Mouse (Mus musculus) heart, embryonic 14.5 days (tissue): ENCODE data around the gene Padi2. TPM values are rescaled to one million over a fixed set of nuclear protein-coding genes. Genes with fewer than 3 reads are reported as not detected.

ENCODE experiments used
- ATAC-seq: fragments of 200-750 bp; cut with Nextera tagmentation; 2 replicates; pipeline ENCODE4 v1.8.0; 2017; ENCODE audit warnings: low read depth, moderate TSS enrichment; ENCODE audit not compliant: insufficient number of reproducible peaks, insufficient read depth, low FRiP score
- H3K27ac ChIP-seq, 2 experiments: fragments of 200-500 bp in 1 of 2; fragments of 300-500 bp in 1 of 2; sonication (generic) in 1 of 2; replicated peaks in 1 of 2; 2 replicates each; pipeline ENCODE4 v1.5.1; 2012 to 2014; ENCODE audit warnings: low read depth in 2 of 2, low read length in 2 of 2, control low read depth in 1 of 2, mild to moderate bottlenecking in 1 of 2, mixed read lengths in 1 of 2; ENCODE audit not compliant: control insufficient read depth in 1 of 2, insufficient read depth in 1 of 2
- H3K27me3 ChIP-seq: fragments of 300-500 bp; sonication (generic); 2 replicates; pipeline ENCODE4 v1.6.1; 2014; ENCODE audit warnings: mild to moderate bottlenecking, low read length, control low read depth; ENCODE audit not compliant: control insufficient read depth, insufficient read depth
- H3K36me3 ChIP-seq: fragments of 300-500 bp; sonication (generic); 2 replicates; pipeline ENCODE4 v1.6.1; 2014; ENCODE audit warnings: mild to moderate bottlenecking, control low read depth, low read length, mixed read lengths; ENCODE audit not compliant: control insufficient read depth, insufficient read depth
- H3K4me1 ChIP-seq, 2 experiments: fragments of 200-500 bp in 1 of 2; fragments of 300-500 bp in 1 of 2; sonication (generic) in 1 of 2; 2 replicates each; pipeline ENCODE4 v1.6.1; 2012 to 2014; ENCODE audit warnings: low read length in 2 of 2, control low read depth in 1 of 2, mixed read lengths in 1 of 2; ENCODE audit not compliant: control insufficient read depth in 2 of 2, insufficient read depth in 2 of 2
- H3K4me2 ChIP-seq: fragments of 300-500 bp; sonication (generic); 2 replicates; pipeline ENCODE4 v1.6.1; 2014; ENCODE audit warnings: mild to moderate bottlenecking, low read length
- H3K4me3 ChIP-seq, 2 experiments: fragments of 200-500 bp in 1 of 2; fragments of 300-500 bp in 1 of 2; sonication (generic) in 1 of 2; 2 replicates each; pipeline ENCODE4 v1.5.1; 2012 to 2014; ENCODE audit warnings: low read length in 2 of 2, mild to moderate bottlenecking in 2 of 2, control low read depth in 1 of 2, low read depth in 1 of 2, moderate library complexity in 1 of 2; ENCODE audit not compliant: control insufficient read depth in 1 of 2, insufficient read depth in 1 of 2
- H3K9ac ChIP-seq: fragments of 300-500 bp; sonication (generic); 2 replicates; pipeline ENCODE4 v1.6.1; 2014; ENCODE audit warnings: mild to moderate bottlenecking, low read length
- H3K9me3 ChIP-seq: fragments of 300-500 bp; sonication (generic); 2 replicates; pipeline ENCODE4 v1.6.1; 2016; ENCODE audit warnings: low read length, control low read depth; ENCODE audit not compliant: control insufficient read depth
- WGBS: fragments of 180-500 bp; shearing (Covaris S2); extraction: QIAGEN DNeasy Blood & Tissue Kit; methylation state at CpG from one replicate; pipeline ENCODE4 v1.1.7; 2014; 5-methylcytosine and 5-hydroxymethylcytosine counted together
- polyA plus RNA-seq: library from polyadenylated mRNA; unstranded; fragments of >200 nt; fragmentation: Nextera tagmentation; extraction: Ambion mirVana; gene quantifications from 2 replicates; pipeline ENCODE4 v1.2.1, GENCODE M21; 2014

The Padi2 gene
- polyA plus RNA-seq, 1 experiment from 2014 or later: 0.89 TPM

DNA sequence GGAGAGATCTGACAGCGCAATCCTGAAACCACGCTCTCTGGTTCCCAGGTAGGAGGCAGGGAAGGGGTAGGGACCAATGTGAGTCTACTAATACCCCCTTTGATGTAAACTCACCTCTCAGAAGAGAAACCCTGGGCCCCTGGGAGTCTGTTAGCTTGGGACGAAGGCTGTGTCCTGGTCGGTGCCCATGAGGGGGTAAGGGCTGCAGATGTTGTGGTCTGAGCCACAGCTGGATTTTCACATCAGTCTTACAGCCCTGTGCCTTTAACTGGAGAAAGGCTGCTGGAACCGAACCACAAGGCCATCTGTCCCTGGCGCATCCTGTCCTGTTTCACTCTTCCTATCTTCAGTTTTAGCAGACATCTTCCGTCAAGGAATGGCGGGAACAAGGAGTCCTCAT lies 30.0 kb upstream of the Padi2 start:
- no peak for ATAC-seq
- peaks cover 14% of the 10 kb centered on the region for H3K9me3 ChIP-seq
- WGBS: 73% methylated on average over 8 of the region's 8 CpGs

DNA sequence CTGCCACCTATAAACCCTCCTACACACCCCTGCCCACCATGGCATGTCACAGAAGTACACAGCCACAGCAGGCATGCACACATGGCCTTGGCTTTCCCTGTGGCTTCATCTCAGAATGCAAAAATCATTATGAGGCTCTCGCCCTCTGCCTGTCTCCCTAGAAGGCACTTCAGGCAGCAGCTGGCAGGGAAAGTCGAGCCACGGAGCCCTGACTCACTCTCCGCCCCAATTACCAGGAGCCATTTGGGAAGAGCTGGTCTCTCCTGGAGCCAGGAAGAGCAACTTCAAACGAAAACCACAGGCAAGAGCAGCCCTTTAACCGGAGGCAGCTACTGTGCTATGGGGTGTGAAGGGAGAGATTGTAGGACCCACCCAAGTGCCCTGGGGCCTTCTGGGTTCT lies 29.5 kb upstream of the Padi2 start:
- WGBS: 53% methylated on average over 6 of the region's 6 CpGs
- ATAC-seq: no peak
- Histone ChIP-seq H3K9ac (no peak overlapping the region), H3K4me3 (no peak overlapping the region), H3K36me3 (no peaks in the 10 kb centered on the region), H3K4me2 (no peak overlapping the region), H3K4me1 (no peaks in the 10 kb centered on the region), H3K27me3 (no peaks in the 10 kb centered on the region), H3K27ac (no peak overlapping the region), H3K9me3 (peaks cover 14% of the 10 kb centered on the region)

More for the DNA sequence above, 30.0 kb upstream of the Padi2 start:
- Histone ChIP-seq H3K4me2 (no peak overlapping the region), H3K9ac (no peak overlapping the region), H3K4me1 (no peaks in the 10 kb centered on the region), H3K36me3 (no peaks in the 10 kb centered on the region), H3K27me3 (no peaks in the 10 kb centered on the region), H3K27ac (no peak overlapping the region), H3K4me3 (no peak overlapping the region)

DNA sequence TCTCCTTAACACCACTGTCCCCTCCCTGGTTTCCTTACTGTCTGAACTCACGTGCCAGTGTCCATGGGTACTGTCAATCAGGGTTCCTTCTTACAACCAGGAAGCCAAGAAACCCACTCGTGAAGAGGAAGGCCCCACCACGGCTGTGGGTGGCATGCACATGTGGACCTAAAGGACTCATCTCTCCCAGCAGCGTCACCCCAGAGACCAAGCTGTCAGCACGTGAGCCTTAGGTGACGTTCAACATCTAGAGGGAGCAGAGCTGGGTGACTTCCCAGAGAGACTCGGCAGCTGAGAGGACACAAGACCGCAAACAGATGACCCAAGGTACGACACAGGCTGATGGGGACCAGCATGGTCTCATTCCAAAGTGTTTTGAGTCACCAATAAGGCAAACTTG lies 28.7 kb upstream of the Padi2 start:
- no peak for ATAC-seq
- H3K9me3 ChIP-seq: peaks cover 20% of the 10 kb centered on the region
- no peaks in the 10 kb centered on the region for H3K36me3 ChIP-seq
- H3K27ac ChIP-seq: no peak overlapping the region
- H3K9ac ChIP-seq: no peak overlapping the region
- no peak overlapping the region for H3K4me3 ChIP-seq
- H3K4me1 ChIP-seq: no peaks in the 10 kb centered on the region
- no peaks in the 10 kb centered on the region for H3K27me3 ChIP-seq
- 58% methylated on average over 9 of the region's 9 CpGs for WGBS
- no peak overlapping the region for H3K4me2 ChIP-seq

DNA sequence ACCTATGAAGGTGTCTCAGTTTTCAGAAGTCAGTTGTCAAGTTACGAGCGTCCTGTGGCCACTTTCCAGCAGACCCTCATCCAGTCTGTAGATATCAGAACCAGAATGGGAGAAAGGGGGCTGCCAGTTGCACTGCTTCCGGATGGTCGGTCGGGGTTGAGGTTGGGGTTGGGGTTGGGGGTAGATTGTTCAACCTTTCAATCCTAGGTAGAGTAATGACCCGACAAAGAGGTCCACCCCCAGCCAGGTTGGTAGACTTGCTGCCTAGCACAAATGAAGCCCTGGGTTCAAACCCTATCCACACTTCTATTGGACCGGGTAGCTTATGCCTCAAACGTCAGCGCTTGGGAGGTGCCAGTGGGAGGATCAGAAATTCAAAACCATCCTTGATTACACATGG lies 27.5 kb upstream of the Padi2 start:
- H3K9ac ChIP-seq: no peak overlapping the region
- no peaks in the 10 kb centered on the region for H3K4me1 ChIP-seq
- 88% methylated on average over 9 of the region's 9 CpGs for WGBS
- H3K9me3 ChIP-seq: peaks cover 12% of the 10 kb centered on the region
- no peak for ATAC-seq
- no peak overlapping the region for H3K4me2 ChIP-seq
- H3K27ac ChIP-seq: no peak overlapping the region
- H3K36me3 ChIP-seq: no peaks in the 10 kb centered on the region
- no peak overlapping the region for H3K4me3 ChIP-seq
- H3K27me3 ChIP-seq: no peaks in the 10 kb centered on the region

DNA sequence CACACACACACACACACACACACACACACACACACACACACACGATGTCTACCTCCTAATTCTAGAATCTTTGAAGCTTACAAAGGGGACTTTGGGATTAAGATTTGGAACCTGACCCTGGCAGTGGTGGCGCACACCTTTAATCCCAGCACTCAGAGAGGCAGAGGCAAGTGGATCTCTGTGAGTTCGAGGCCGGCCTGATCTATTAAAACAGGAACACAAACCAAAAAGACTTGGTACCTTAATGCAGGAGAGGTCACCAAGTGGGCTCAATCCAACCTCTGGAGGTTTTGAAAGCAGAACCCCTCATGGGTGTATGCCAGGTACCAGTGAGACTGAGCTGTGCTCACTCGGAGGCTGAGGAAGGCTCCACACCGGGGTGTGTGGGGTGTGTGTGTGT lies 27.0 kb upstream of the Padi2 start:
- no peak overlapping the region for H3K9ac ChIP-seq

DNA sequence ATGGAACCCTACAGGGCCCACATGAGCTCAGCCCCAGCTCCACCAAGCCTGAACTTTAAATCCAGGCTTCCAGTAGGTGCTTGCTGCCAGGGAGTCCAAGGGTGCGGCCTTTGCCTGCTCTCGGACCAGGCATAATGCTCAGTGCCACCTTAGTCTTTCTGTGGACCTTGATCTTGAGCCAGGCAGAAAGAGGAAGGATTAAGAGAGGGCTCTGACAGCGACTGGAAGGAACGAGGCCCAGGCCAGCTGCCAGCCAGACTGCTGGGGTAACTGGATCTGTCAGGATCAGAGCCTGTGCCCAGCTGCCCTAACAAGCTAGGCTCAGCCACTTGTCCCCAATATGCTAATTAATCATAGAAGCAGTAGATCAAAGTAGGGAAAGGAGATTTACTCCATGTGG lies 26.4 kb upstream of the Padi2 start:
- Histone ChIP-seq H3K27ac (no peak overlapping the region), H3K4me2 (no peak overlapping the region), H3K36me3 (no peaks in the 10 kb centered on the region), H3K9ac (no peak overlapping the region), H3K27me3 (no peaks in the 10 kb centered on the region), H3K9me3 (peaks cover 8% of the 10 kb centered on the region), H3K4me3 (no peak overlapping the region), H3K4me1 (no peaks in the 10 kb centered on the region)
- ATAC-seq: no peak
- 70% methylated on average over 4 of the region's 4 CpGs for WGBS

More for the DNA sequence above, 27.0 kb upstream of the Padi2 start:
- Histone ChIP-seq H3K9me3 (peaks cover 8% of the 10 kb centered on the region), H3K36me3 (no peaks in the 10 kb centered on the region), H3K27ac (no peak overlapping the region), H3K27me3 (no peaks in the 10 kb centered on the region), H3K4me3 (no peak overlapping the region), H3K4me2 (no peak overlapping the region), H3K4me1 (no peaks in the 10 kb centered on the region)
- 93% methylated on average over 6 of the region's 6 CpGs for WGBS
- no peak for ATAC-seq

DNA sequence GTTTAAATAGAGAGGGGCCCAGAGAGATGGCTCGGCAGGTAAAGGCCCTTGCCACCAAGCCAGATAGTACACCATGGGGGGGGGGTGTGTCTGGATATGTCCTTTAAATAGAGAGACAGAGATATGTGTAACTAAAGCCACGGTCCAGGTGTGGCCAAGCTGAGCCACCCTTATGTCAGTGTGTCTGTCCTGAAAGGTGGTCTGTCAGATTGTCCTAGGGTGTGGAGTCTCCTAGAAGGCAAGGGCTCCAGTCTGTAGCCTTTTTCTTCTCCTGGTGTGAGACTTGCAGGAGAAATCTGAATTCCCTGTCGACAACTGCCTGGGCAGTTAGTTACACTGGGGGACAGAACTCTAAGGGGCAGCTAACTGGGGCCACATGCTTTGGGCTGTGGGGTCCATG lies 25.9 kb upstream of the Padi2 start:
- 79% methylated on average over 3 of the region's 3 CpGs for WGBS
- H3K27ac ChIP-seq: no peak overlapping the region
- H3K9me3 ChIP-seq: peaks cover 9% of the 10 kb centered on the region

DNA sequence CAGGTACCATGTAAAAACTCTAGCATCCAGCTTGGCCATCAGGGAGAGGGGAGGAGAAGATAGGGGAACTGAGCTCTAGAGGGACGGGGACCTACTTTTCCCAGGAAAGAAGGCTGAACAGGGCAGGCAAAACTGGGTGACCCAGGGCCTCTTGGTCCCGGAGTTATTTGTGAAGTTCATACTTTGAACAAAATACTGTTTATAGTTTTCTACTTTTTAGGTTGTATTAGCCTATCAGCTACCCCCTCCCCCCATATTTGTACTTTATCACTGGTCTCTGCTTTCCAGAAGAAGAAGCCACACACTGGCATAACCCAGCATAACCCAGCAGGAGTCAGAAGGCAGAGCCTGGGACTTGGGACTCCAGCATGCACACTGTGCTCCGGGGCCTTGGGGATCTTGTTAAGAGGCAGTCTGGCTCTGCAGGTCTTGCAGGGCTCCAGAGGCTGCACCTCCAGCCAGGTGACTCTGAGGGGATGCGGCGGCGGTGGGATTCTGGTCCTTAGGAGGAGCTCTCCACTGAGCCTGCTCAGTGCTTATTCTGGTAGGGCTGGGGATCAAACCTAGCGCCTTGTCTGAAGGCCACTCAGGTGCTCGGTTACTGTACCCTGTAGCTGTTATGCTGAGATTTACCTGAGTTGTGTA lies 25.0 kb upstream of the Padi2 start:
- no peak overlapping the region for H3K9ac ChIP-seq
- no peak overlapping the region for H3K4me3 ChIP-seq
- peaks cover 9% of the 10 kb centered on the region for H3K9me3 ChIP-seq
- H3K4me2 ChIP-seq: no peak overlapping the region
- H3K27ac ChIP-seq: no peak overlapping the region
- no peaks in the 10 kb centered on the region for H3K36me3 ChIP-seq
- no peak for ATAC-seq
- 80% methylated on average over 8 of the region's 8 CpGs for WGBS
- H3K27me3 ChIP-seq: no peaks in the 10 kb centered on the region
- no peaks in the 10 kb centered on the region for H3K4me1 ChIP-seq

More for the DNA sequence above, 25.9 kb upstream of the Padi2 start:
- Histone ChIP-seq H3K27me3 (no peaks in the 10 kb centered on the region), H3K4me1 (no peaks in the 10 kb centered on the region), H3K4me3 (no peak overlapping the region), H3K9ac (no peak overlapping the region), H3K4me2 (no peak overlapping the region), H3K36me3 (no peaks in the 10 kb centered on the region)
- ATAC-seq: no peak
